Mouse (Mus musculus) lung, embryonic 14.5 days (tissue): ENCODE data around the gene 6030408B16Rik. TPM values are rescaled to one million over a fixed set of nuclear protein-coding genes. Genes with fewer than 3 reads are reported as not detected.

ENCODE experiments used
- ATAC-seq: fragments of 200-750 bp; cut with Nextera tagmentation; 2 replicates; pipeline ENCODE4 v1.8.0; 2017; ENCODE audit warnings: mild to moderate bottlenecking, moderate TSS enrichment, moderate library complexity; ENCODE audit not compliant: insufficient read depth
- DNase-seq: peaks from one replicate; pipeline ENCODE4 v3.0.0-alpha.2; 2015
- H3K27ac ChIP-seq: fragments of 300-500 bp; sonication (generic); 2 replicates; pipeline ENCODE4 v1.5.1; 2014; ENCODE audit warnings: low read depth, mild to moderate bottlenecking, moderate library complexity
- H3K27me3 ChIP-seq: fragments of 300-500 bp; sonication (generic); 2 replicates; pipeline ENCODE4 v1.6.1; 2014; ENCODE audit warnings: low read length, control low read depth; ENCODE audit not compliant: insufficient read depth
- H3K36me3 ChIP-seq: fragments of 300-500 bp; sonication (generic); 2 replicates; pipeline ENCODE4 v1.6.1; 2014; ENCODE audit warnings: control low read depth; ENCODE audit not compliant: insufficient read depth
- H3K4me1 ChIP-seq: fragments of 300-500 bp; sonication (generic); 2 replicates; pipeline ENCODE4 v1.6.1; 2014; ENCODE audit warnings: antibody characterized with exemption, control low read depth; ENCODE audit not compliant: insufficient read depth
- H3K4me2 ChIP-seq: fragments of 300-500 bp; sonication (generic); 2 replicates; pipeline ENCODE4 v1.6.1; 2014; ENCODE audit warnings: mild to moderate bottlenecking
- H3K4me3 ChIP-seq: fragments of 300-500 bp; sonication (generic); 2 replicates; pipeline ENCODE4 v1.5.1; 2014; ENCODE audit warnings: low read depth, low read length
- H3K9ac ChIP-seq: fragments of 300-500 bp; sonication (generic); 2 replicates; pipeline ENCODE4 v1.6.1; 2014
- H3K9me3 ChIP-seq: fragments of 300-500 bp; sonication (generic); 2 replicates; pipeline ENCODE4 v1.6.1; 2016; ENCODE audit warnings: low read depth, low read length, control low read depth
- CTCF ChIP-seq: IDR thresholded peaks from 2 replicates; pipeline ENCODE4 v1.5.1; 2016; ENCODE audit warnings: antibody characterized with exemption, low read depth
- WGBS: fragments of 180-500 bp; shearing (Covaris S2); extraction: QIAGEN DNeasy Blood & Tissue Kit; methylation state at CpG from one replicate; pipeline ENCODE4 v1.1.7; 2014; 5-methylcytosine and 5-hydroxymethylcytosine counted together
- polyA plus RNA-seq: library from polyadenylated mRNA; unstranded; fragments of >200 nt; fragmentation: Nextera tagmentation; extraction: Ambion mirVana; gene quantifications from 2 replicates; pipeline ENCODE4 v1.2.1, GENCODE M21; 2014

6030408B16Rik gene
- polyA plus RNA-seq, 1 experiment from 2014 or later: 41.4 TPM

GRCm38 (mm10) chr15:101251930-101252329 is 41.1 kb upstream of the 6030408B16Rik start:
- no peak for ATAC-seq
- Histone ChIP-seq H3K9ac (no peak overlapping the region), H3K9me3 (no peaks in the 10 kb centered on the region), H3K36me3 (no peaks in the 10 kb centered on the region), H3K4me3 (no peak overlapping the region), H3K27ac (no peak overlapping the region), H3K4me1 (peaks cover 12% of the 10 kb centered on the region; the same call in 1 of the 2 replicates), H3K27me3 (no peaks in the 10 kb centered on the region), H3K4me2 (no peak overlapping the region)
- no peak for DNase-seq
- 85% methylated on average over 5 of the region's 5 CpGs for WGBS
- TF ChIP-seq CTCF: no peak

GRCm38 (mm10) chr15:101252614-101253013 is 40.4 kb upstream of the 6030408B16Rik start:
- WGBS: 79% methylated on average over 6 of the region's 6 CpGs
- no peak for DNase-seq

DNA sequence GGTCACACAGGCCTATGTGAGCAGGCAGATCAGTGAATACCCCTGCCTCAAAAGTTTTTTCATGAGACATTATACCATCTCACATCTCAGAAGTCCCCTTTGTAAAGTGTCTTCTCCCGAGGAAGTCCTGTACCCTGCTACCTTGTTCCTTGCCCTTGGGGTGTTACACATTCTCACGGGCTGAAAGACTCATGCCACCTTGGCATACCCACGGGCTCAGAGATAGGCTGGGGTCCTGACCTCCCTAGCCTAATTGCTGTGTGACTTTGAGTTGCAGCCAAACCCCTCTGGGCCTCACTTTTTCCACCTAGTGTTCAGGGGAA is 39.5 kb upstream of the 6030408B16Rik start:
- no peak for TF ChIP-seq CTCF
- Histone ChIP-seq H3K27me3 (no peaks in the 10 kb centered on the region), H3K4me1 (no peaks in the 10 kb centered on the region), H3K9ac (peak overlapping the region; percentile 80), H3K4me3 (peak overlapping the region; percentile 66), H3K27ac (no peak overlapping the region), H3K36me3 (no peaks in the 10 kb centered on the region), H3K9me3 (no peaks in the 10 kb centered on the region), H3K4me2 (peak overlapping the region; percentile 88)
- ATAC-seq (peak; percentile 4; the same call in 1 of the 2 replicates), DNase-seq (no peak)
- 25% methylated on average over 3 of the region's 3 CpGs for WGBS

More at GRCm38 (mm10) chr15:101252614-101253013, 40.4 kb upstream of the 6030408B16Rik start:
- Histone ChIP-seq H3K9me3 (no peaks in the 10 kb centered on the region), H3K9ac (no peak overlapping the region), H3K4me1 (peaks cover 9% of the 10 kb centered on the region; the same call in 1 of the 2 replicates), H3K27ac (no peak overlapping the region), H3K4me3 (no peak overlapping the region), H3K36me3 (no peaks in the 10 kb centered on the region), H3K27me3 (no peaks in the 10 kb centered on the region), H3K4me2 (no peak overlapping the region)
- no peak for TF ChIP-seq CTCF
- ATAC-seq: no peak

DNA sequence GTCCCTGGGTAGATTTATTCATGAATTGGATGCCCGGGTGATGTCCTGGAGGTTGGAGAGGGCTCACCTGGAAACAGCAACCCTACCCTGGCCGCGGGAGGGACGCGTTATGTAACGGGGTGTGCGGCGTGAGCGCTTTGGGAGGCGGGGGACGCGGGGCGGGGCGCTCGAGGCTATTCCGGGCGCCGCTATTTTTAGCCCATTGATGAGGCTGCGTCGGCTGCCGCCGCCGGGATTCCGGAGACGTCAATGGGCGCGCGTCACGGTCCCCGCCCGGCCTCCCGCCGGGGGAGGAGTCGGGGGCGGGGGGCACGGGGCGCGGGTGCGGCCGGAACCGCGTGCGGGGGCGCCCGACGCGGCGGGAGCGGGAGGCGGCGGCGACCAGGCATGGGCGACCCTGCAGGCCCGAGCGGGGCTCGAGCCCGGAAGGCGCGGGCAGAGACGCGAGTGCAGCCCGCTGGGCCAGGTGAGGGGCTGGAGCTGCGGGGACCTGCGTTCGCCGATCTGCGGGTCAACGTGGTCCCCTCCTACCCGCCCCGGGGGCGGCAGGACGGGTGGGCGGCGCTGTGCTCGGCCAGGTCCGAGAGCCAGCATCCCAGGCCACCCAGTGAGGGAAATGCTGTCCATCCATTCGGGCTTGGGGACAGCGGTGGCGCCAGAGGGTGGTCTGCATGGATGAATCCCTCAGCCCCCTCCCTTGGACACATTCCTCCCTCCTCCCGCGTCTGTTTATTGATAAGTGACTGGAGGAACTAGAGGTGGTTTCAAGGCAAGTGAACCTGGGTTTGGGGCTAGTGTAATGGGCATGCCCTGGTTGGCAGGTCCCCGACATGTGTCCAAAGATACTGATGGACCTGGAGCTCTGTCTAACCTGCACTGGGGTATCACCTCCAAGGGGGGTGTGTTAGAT is 38.9 kb upstream of the 6030408B16Rik start, which contains the start of gene Nr4a1:
TSS of gene Nr4a1 (plus strand) at position 384 of the 910 bp plus-strand sequence.
- peak within 1 kb of the TSS; percentile 77; the same call in 1 of the 2 replicates for H3K27ac ChIP-seq
- WGBS: 1% methylated on average over 81 of the region's 82 CpGs

GRCm38 (mm10) chr15:101255842-101256462 is 37.1 kb upstream of the 6030408B16Rik start:
- no peak overlapping the region for H3K9ac ChIP-seq
- H3K27ac ChIP-seq: no peak overlapping the region
- no peaks in the 10 kb centered on the region for H3K27me3 ChIP-seq
- no peak overlapping the region for H3K4me3 ChIP-seq
- ATAC-seq (no peak), DNase-seq (no peak)
- H3K36me3 ChIP-seq: no peaks in the 10 kb centered on the region
- TF ChIP-seq CTCF: no peak
- no peak overlapping the region for H3K4me2 ChIP-seq
- peaks cover 12% of the 10 kb centered on the region for H3K4me1 ChIP-seq
- WGBS: 77% methylated on average over 7 of the region's 7 CpGs
- no peaks in the 10 kb centered on the region for H3K9me3 ChIP-seq

More for the DNA sequence above, 38.9 kb upstream of the 6030408B16Rik start, which contains the start of gene Nr4a1:
- no peak for TF ChIP-seq CTCF
- peak within 1 kb of the TSS; percentile 80 for H3K9ac ChIP-seq
- no peaks in the 10 kb centered on the region for H3K27me3 ChIP-seq
- peak within 1 kb of the TSS; percentile 66 for H3K4me3 ChIP-seq
- DNase-seq (peak; percentile 88), ATAC-seq (peak; percentile 74)
- H3K4me2 ChIP-seq: peak within 1 kb of the TSS; percentile 88
- no peaks in the 10 kb centered on the region for H3K36me3 ChIP-seq
- H3K9me3 ChIP-seq: no peaks in the 10 kb centered on the region
- no peaks in the 10 kb centered on the region for H3K4me1 ChIP-seq

GRCm38 (mm10) chr15:101256463-101257206 is 36.4 kb upstream of the 6030408B16Rik start:
- Histone ChIP-seq H3K4me1 (peaks cover 15% of the 10 kb centered on the region), H3K36me3 (no peaks in the 10 kb centered on the region), H3K27me3 (no peaks in the 10 kb centered on the region), H3K27ac (no peak overlapping the region), H3K9ac (no peak overlapping the region), H3K4me3 (no peak overlapping the region), H3K9me3 (no peaks in the 10 kb centered on the region), H3K4me2 (no peak overlapping the region)
- ATAC-seq: no peak
- TF ChIP-seq CTCF: no peak
- WGBS: 66% methylated on average over 14 of the region's 14 CpGs
- no peak for DNase-seq
